Mouse (Mus musculus): Measurements from ENCODE around the gene Dis3.

DNA sequence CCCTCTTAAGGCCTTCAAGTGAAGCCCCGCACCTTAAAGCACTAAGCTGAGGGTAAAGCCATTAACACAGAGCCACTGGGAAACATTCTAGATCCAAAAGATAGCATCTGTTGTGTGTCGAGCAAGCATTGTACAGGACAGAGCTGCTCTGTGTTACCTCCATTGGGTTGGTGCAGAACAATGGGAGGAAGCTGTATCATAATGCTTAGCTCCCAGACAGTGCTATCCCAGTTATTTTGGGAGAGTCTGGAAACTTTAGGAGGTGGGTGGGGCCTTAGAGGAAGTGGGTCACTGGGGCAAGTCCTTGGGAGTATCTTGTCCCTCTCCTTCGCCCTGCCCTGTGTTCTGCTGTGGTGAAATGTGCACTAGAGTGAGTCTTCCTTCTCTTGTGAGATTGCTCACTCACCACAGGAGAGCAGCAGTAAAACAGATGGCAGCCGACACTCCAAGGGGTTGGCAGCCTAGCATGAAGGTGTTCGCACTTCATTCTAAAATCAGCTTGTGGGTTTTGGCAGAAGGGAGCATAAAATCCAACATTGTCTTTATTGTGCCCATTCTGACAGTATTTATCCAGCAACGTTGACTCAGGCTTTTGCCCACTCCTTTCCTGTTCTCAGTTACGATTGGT lies 40.5 kb downstream of the Dis3 start:
- TF ChIP-seq CTCF (IDR thresholded peaks at IDR 0.05; ENCODE audit: low read depth, low read length) (no peak), POLR2A (IDR thresholded peaks at IDR 0.05; ENCODE audit: extremely low read depth, insufficient read depth, low read length) (no peak)
